Mouse (Mus musculus) T-helper 17 cell (primary cell): ENCODE results near the gene Iqca.

Source experiments
- in situ Hi-C, 2 experiments: fragments of 300-600 bp; cut with MboI, MseI; formaldehyde crosslinking; loops; 1 replicate in 1 of 2; 2 replicates in 1 of 2; pipeline ENCODE4 v1.15.1; 2025; ENCODE audit warnings: high pct_unique_total_duplicates in 2 of 2

The Iqca gene

DNA sequence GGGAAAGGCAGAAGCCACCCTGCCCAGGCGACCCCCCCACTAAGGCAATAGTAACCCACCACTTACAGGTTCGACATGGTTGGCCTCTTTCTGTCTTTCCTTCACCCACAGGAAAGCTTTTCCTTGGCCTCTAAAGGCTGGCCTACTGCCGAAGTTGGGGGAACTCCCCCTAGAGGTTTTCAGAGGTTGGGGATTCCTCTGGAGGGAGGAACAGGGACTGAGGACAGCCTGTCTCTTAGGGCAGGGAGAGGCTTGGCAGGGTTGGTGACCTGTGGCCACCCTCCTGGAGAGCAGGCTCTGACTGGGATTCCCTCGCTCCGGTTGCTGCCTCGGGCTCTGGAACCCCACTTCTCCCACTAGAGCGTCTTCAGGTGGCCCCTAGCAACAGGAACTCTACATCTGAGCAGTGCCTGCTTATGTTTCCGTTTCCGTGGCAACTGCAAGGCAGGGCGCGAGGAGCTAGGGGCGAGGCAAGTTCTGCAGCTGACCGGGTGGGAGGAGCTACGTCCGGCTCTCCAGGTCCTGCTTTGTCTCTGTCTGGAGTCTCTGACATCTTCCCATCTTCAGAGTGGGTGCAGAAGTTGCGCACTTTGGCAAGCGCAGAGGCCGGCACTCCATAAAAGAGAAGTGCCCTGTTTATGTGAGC, at the start of gene Iqca:
Iqca (minus strand) TSS at position 303 of the 646 bp plus-strand sequence.
- in situ Hi-C loops = no loop called here

DNA sequence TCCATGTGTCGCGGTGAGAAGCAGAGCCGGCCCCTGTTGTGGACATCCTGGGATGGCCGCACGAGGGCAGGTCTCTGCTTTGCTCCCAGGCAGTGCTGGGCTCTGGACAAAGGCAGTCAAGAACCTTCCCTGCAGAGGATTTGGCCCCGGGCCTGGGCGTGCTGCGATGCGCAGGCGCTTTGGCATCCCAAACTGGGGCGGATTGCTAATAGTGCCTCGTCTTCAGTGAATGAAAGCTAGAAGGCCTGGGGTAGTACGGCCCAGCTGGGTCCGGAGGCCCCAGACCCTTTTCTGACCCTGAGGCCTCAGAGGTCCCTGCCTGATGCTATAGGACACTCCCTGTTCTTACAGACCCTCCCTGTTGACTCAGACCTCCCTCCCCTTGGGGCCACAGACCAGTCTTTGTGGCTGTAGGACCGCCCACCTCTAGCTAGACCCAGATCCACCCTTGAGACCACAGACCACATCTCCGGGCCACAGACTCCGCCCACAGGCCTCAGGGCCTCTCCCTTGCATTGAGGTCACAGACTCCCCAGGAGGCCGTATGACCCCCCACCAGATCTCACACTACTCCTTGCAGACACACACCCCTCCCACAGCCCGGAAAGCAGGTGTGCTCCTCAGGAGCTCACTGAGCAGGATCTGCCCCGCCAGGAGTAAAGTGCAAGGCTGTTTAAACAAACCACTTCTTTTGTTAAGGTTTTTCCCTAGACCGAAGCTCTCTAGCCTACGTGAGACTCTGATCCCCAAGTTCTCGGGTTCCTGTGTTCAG, 49.2 kb upstream of the Iqca start:
- in situ Hi-C loops = no loop called here

DNA sequence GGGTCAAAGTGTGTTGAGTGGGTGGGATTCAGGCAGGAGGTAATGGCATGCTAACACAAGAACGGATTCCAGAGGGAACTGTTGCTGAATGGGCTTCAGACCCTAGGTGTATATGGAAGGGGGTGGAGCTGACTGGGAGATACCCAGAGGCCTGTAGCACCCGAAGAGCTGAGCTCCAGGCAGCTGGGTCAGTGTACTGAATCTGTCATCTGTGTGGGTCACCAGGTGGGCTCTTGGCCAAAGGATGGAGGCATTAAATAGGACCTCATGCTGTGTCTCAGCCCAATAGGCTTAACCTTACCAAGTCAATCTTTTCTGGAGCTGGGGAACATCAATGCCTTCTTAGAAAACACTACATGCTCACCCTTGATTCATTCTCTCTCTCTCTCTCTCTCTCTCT, 48.5 kb upstream of the Iqca start:
- in situ Hi-C loops = no loop called here

DNA sequence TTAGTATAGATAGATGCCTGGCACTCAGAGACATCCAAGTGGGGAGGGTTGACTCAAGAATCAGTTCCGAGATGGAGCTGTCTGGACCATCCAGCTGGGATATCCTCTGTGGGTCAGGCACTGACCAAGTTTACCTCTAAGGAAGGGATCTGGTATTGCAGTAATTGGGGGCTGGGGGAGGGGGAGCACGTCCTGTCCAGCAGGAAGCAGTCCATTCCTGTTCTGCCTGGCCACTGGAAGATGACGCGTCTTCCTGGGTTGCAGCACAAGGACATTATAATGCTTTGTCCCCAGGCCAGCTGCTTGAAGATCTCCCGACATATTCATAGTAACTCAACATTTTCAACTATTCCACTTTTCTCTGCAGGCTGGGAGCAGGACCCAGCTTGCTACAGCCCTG, 48.0 kb upstream of the Iqca start:
- in situ Hi-C loops = no loop called here

DNA sequence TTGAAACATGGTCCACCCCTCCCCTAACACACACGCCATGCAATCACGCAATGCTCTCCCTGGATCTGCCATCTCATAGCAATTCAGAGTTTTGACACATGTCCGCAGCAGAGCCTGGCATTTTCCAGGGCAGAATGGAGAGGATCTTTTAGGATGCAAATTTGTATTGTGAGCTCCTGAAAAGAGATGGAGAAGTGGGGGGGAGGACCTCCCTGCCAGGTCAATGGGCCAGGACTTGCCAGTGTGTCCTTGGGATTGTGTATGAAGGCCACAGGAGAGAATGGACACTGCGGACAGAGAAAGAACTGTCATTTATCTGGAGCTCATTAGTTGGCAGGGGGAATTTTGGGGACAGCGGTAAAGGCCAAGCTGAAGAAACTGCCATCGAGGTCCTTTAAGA, 35.8 kb upstream of the Iqca start:
- in situ Hi-C loops = no loop called here

DNA sequence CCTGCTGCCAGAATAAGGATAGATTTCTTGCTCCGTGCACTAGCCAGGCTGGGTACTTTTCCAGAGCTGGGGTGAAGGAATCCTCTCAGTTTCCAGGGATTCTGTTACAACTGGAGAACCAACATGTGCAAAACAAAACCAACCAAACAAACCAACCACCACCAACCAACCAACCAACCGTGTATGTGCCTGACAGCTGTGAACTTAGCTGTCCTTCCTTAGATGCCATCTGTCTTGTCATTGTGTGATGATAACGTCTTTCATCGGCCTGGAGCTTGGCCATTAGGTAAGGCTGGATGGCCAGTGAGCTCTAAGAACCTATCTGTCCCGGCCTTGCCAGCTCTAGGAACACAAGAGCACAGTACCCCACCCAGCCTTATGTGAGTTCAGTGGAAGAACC, 33.7 kb upstream of the Iqca start:
- in situ Hi-C loops = no loop called here

DNA sequence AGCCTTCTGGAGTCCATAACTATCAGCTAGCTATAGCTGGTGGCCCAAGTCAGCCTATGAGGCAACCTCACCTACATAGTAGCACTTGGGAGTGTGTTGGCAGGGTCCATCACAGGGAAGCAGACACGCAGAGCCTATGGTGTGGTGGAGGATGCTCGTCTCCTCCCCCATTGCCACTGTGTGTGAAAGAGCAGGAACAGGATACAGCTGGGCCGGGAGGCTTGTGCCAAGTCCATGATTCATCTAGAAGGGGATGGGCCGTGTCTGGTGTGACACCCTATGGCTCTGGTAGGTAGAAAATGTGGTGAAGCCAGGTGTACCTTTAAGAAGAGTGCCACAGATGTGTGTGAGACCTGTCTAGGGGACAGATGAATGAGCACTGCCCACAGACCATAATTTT, 33.0 kb upstream of the Iqca start:
- in situ Hi-C loops = no loop called here

DNA sequence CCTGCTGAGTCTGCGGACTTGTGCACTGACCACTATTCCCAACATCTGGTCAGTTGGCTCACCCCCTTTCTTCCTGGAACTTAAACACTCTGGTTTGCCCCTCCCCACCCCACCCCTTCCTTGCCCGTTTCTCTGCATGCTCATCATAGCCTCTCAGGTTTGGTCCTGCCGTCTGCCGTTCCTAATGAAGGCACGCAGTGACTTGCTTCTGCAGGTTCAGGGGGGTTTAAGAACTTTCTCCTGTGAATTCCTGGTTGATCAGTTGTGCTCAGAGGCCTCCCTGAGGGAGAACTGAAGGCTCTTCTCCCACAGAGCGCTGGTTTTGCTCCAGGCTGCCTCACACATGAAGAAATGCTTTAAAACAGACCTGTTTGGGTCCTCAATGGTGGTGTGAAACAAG, 30.4 kb upstream of the Iqca start:
- in situ Hi-C loops = no loop called here

DNA sequence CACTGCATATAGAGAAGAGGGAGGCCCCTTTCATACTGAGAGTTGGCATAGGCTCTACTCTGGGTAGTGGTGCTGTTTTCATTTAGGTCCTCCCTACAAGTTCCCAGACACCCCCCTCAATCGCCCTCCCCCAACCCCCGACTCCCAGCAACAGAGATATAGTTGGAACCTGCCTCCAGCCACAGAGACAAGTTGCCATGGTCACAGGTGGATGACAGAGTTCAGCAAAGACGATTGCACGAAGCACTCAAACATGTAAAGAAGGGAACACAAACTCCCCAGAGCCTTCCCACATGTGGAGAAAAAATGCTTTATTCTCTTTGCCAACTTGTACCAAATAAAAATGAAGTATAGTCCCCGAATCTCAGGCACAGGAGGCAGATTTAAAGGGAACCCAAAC, 29.3 kb upstream of the Iqca start:
- in situ Hi-C loops = no loop called here

DNA sequence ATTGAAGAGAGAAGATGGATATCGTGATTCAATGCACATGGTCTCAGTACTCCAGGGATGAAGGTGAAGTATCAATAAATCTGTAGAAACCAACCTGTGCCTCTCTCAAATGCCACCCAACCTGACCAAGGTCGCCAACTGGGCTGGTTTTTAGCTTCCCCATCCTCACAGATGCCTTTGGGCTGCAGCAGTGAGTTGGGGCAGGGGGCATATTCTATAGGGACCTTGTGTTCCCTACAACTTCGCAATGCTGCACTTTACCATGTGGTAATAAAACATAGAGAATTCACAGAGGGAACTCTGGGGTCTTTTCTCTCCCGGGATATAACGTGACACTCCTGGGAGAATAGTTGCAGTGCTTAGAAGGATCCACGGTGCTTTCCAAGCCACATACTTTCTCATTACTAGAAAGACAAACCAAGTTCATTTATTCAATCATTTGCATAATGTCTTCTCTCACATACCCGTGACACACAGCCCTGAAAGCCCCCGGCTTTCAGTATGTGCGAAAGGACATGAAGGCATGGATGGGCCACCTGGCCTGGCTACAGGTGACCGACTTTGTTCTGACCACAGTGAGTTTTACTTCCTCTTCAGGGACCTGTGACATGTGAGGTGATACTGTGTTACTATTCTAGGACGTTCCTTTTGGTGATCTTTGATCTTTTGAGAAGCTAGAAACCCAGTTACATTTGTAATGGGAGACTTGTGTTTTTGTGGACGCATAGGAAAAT, 27.9 kb upstream of the Iqca start:
- in situ Hi-C loops = no loop called here

DNA sequence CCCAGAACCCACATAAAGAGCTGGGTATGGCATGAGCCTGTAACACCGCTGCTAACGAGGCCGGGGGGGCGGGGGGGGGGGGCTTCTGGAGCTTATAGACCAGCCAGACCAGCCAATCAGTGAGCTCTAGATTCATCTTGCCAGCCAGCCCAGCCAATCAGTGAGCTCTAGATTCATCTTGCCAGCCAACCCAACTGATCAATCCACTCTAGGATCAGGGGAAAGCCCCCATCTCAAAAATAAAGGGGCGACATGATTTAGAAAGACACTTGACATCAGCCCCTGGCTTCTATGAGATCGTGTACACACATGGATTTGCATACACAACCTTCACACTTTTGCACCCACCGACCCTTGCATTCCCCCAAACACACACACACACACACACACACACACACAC, 27.3 kb upstream of the Iqca start:
- in situ Hi-C loops = no loop called here

DNA sequence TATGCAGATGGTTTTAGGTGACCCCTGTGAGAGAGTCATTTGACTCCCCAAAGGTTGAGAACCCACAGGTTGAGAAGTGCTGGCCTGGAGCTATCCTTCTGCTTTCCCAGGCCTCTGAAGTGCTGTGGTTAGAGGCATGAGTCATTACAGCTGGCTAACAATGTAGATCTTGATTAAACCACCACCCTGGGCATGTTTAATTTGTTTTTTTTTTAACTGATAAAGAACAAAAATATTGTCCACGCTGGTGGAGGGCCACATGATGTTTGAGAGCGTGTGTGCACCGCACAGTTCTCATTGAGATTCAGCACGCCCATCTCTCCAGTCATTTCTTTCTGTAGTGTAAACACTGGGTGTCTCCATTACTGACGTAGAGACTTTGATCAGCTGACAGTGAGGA, 24.8 kb upstream of the Iqca start:
- in situ Hi-C loops = no loop called here

DNA sequence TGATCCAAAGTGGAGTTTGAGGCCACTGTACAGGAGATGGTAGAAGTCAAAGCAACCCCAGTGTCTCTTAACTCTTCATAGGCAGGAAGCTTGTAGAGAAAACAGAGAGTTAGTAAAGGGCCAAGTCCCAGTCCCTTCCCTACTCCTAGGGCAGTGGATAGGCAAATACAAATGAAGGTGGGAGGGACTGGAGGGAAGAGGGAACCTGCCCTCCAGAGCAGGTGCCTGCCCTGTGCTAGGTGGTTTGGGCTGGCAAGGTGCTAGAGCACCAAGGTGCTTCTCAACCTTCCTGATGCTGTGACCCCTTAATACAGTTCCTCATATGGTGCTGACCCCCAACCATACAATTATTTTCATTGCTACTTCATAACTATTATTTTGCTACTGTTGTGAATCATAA, 24.4 kb upstream of the Iqca start:
- in situ Hi-C loops = no loop called here

DNA sequence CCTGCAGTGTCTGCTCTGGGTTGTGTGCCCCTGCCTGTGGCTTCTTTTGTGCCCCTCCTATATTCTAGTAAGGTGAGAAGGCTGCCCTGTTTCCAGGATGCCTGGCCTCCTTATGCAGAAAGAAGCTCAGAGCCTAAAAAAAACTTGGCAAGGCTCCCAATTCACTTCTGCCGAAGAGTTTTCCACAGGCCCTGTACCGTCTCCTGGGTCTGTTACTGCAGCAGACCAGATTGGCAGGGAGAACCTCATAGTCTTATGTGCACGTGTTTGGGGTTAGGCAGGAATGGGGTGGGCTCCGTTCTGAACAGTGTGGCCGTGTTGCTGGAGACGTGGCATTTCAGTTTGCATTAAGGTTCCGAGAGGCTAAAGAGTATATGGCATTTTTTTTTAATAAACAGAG, 23.0 kb upstream of the Iqca start:
- in situ Hi-C loops = no loop called here

DNA sequence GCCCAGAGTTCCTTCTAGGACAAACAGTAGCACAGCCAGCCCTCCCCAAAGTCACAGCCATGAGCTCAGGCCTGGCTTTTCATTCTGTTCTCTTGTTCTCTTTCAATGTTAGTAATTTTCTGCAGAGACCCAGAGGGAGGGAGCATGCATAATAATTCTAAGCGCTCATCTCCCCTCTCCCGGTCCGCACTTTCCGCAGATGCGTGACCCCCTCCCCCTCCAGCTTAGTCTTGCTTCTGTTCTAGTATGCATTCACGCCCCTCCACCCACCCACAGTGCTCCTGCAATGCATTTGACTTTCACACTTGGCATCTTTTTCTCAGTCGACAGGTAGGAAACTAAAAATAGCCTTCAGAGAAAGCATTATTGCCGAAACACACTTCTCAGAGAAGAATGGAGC, 21.1 kb upstream of the Iqca start:
- in situ Hi-C loops = no loop called here

DNA sequence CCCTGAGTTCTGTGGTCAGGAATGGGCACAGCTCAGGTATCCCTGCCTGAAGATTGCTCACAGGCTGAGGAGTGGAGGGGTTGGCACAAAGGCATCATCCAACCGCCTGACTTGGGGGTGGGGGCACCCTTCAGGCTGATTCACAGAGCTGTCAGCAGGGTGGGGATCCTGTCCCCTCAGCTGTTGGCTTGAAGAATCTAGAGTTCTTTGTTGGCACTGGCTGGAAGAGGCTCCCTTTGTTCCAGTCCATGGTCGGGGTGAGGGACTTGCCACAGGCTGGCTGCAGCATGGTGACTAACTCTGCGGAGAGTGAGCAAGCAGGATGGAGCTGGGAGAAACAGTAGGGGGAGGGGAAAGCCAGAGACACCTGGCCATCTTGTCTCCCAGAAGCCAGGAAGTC, 11.1 kb upstream of the Iqca start:
- in situ Hi-C loops = no loop called here

DNA sequence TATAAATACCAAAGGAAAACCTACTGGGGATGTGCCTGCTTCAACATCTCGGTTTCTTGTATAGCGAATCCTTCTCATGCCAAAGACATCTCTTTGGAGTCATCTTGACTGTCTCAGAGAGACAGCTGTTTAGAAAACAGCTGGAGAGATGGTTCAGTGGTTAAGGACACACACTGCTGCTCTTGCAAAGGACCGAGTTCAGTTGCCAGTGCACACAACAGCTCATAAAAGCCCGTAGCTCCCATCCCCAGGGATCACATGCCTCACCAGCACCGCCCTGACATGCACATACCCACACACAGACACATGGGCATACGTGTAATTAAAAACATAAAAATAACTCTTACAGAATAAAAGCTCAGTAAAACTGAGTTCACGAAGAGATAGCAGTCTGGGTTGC, 10.0 kb upstream of the Iqca start:
- in situ Hi-C loops = no loop called here

DNA sequence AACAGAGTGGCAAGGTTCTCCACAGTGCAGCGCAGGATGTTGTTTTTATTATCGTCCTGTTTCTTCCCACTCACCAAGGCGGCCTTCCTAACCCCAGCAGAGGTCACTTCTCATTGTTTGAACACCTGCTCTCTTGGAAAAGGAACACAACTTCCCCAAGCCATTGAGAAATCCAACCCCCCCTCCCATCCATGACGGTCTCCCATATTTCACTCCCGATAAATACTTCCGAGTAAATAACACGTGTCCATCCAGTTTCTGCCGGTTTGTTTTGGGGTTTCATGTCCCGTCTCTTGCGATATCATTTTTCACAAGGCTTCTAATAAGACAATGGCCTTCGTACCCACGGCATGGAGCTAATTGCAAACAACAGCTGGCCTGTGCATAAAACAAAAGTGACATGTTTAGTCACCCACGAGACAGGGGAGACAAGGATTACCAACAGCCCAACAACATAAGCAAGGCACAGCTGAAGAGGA, 9.2 kb upstream of the Iqca start:
- in situ Hi-C loops = no loop called here

DNA sequence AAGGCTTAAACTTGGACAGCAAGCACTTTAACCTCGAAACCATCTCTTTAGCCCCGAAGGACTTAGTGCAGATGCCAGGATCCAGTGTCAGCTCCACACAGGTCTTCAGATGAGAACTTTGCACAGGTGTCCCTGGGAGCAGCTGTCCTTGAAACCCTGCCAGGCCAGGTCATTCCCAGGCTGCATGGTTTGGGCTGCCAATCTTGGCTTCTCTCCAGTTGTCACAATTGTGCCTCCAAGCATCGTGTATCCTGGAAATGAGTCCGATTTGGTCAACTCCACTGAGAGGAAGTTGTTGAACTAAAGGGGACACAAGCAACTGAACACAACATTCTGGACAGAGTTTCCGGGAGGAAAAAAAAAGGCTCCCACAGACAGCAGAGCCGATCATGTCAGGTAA, 8.4 kb upstream of the Iqca start:
- in situ Hi-C loops = no loop called here

DNA sequence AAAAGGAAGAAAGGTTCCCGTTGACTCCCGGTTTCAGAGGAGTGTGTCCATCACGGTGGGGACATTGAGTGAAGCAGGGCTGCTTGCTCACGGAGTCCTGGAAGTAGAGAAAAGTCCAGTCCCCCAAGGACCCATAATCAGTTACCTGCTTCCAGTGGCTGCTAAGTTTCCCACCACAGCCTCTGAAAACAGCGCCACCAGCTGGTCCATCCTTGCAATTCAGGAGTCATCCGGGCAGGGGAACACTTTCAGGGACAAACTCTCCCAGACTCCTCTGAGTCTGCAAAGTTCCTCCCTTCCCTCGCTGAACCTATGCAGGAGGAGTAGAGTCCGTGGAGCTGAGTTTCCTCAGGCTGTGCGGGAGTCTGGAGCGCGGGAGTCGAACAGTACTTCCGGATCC, 6.7 kb upstream of the Iqca start:
- in situ Hi-C loops = no loop called here

DNA sequence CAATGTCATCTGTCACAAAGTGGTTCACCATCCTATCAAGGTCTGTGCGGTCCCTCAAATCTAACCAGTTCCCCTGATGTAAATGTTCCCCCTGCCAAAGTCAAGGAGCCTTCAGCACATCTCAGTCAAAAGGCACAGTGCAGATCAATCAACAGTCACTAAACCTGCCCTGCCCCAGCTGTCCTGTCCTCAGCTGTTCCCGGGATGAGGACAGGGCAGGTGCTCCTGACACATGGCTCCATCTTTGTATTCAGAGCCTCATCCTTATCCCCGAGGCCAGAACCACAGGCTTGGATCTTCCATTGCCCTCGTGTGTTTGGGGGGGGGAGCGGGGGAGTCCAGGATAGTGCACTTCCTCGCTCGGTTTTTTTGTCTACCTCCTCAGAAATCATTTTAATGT, 3.4 kb upstream of the Iqca start:
- in situ Hi-C loops = no loop called here

DNA sequence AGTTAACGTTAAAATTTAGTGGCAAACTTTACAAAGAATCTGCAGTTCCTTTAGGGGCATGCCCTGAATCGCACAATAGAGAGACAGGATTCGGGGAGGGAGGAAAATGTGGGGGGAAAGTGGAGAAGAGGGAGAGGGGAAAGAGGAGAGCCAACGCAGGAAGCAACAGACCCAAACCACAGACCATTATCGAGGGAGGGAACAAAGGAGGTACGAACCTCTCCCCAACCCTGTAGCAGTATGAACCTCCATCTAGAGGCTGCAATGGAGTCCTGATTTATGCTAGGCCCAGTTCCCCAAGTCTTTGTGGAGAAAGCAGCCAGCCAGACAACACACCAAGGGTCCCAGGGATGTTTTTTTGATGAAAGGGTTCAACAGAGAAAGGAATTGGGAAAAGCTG, 586 bp upstream of the Iqca start:
- in situ Hi-C loops = no loop called here

DNA sequence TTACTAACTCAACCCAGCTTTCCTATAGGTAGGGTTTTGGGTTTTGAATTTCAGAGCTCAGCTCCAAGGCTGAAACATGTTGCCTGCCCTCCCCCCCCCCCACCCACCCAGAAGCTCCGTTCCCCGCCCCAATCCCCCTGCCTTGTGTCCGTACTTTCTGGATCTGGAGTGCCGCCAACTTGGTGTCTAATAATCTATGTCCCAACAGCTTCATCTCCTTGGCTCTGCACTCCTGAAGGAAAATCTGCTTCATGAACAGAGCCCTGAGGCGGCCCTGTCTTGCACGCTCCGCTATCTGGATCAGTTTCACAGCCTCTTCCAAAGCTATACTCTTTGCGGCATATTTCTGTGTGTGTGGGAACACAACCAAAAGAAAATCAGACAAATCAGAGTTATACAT, 13.5 kb downstream of the Iqca start:
- in situ Hi-C loops = loop anchor here in 1 of 2 experiments (10.0 kb wide), 1 partner anchor 1295 kb away; no protein-coding TSS in a partner anchor
